Mouse (Mus musculus) adrenal gland, postnatal 25 days (tissue): ENCODE results near the gene Zscan4-ps2. TPM values are rescaled to one million over a fixed set of nuclear protein-coding genes. Genes with fewer than 3 reads are reported as not detected.
"Not testable (repeated sequence)": the region's sequence is repeated elsewhere in the genome, so short reads cannot be mapped to it uniquely, and the experiment has no call there.

Experiments
- DNase-seq: peaks from one replicate; pipeline ENCODE4 v3.0.0; 2021; ENCODE audit warnings: mixed read lengths
- long read RNA-seq: library from polyadenylated mRNA; stranded (forward); transcript quantifications from one replicate; pipeline ENCODE4 v2.0.0, GENCODE M21; 2021
- total RNA-seq: library from RNA; stranded (reverse); gene quantifications from 2 replicates; pipeline ENCODE4 v1.2.3, GENCODE M21; 2021

Zscan4-ps2 gene
- total RNA-seq, result not detected in 2 replicates
- long read RNA-seq, result 0 reads

DNA sequence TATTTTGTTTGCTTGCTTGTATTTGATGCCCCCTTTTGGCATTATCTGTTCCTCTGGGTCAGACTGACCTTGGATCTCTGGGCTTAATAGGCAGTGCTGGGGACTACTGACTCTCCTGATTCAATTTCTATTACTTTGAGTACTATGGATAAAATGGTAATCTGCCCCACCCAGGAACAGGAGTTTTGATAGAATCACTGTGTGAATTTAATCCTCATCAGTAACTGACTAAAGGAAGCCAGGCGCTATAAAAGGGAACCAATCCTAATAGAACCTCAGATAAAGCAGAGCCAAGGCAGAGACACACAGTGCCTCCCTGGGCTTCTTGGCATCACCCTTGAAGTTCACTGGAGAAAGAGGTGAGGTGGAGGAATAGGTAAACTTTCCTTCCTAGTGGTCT, at the start of gene Zscan4-ps2:
Zscan4-ps2 (plus strand) TSS at position 301 of the 400 bp plus-strand sequence.
- DNase-seq, result not testable (repeated sequence)

Other genes starting within 250 kb of the Zscan4-ps2 start
- not detected in 2 replicates for gene Zscan4e, start 203.6 kb upstream of the Zscan4-ps2 start, total RNA-seq
- not detected in 2 replicates for gene Zscan4f, start 116.4 kb upstream of the Zscan4-ps2 start, total RNA-seq
- gene Zscan4-ps3, start 95.0 kb downstream of the Zscan4-ps2 start, total RNA-seq, result not detected in 2 replicates
- not detected in 2 replicates for gene Vmn1r72, start 165.8 kb downstream of the Zscan4-ps2 start, total RNA-seq
- gene Vmn1r73, start 216.0 kb downstream of the Zscan4-ps2 start, total RNA-seq, result not detected in 2 replicates